Mouse (Mus musculus): ENCODE measurements at regions not wholly inside any gene's neighbourhood (a gene's known extent, or its start where the extent isn't known, plus 50 kb on each side); places are given as distances from the start of the nearest gene placed in this dataset.

- in situ Hi-C loops (cut with MboI; ENCODE audit: low sequenced_read_pairs in 2 of 2, unreplicated experiment in 2 of 2): no loop called here
- no peak overlapping the region for H3K4me3 ChIP-seq (ENCODE audit: insufficient read depth in 1 of 2, low read depth in 1 of 2, low read length in 2 of 2, poor library complexity in 1 of 2, severe bottlenecking in 1 of 2)
- DNase-seq (ENCODE audit: low read depth, low spot score): no peak
- H3K27ac ChIP-seq (ENCODE audit: insufficient read depth, low read depth, low read length, poor library complexity, severe bottlenecking): no peak overlapping the region
- H3K9ac ChIP-seq (ENCODE audit: insufficient read depth, low read depth, low read length, poor library complexity, severe bottlenecking): no peak overlapping the region
- no peaks in the 10 kb centered on the region for H3K4me1 ChIP-seq (ENCODE audit: control insufficient read depth in 2 of 2, insufficient read depth in 2 of 2, low read length in 2 of 2, poor library complexity in 1 of 2)
- no peaks in the 10 kb centered on the region for H3K36me3 ChIP-seq (ENCODE audit: control insufficient read depth, insufficient read depth, low read length, poor library complexity, severe bottlenecking)
- TF ChIP-seq CHD2 (IDR thresholded peaks at IDR 0.05; ENCODE audit: low read depth, low read length) (no peak), HCFC1 (IDR thresholded peaks at IDR 0.05; ENCODE audit: borderline replicate concordance, insufficient read depth, low read length) (no peak), ZC3H11A (IDR thresholded peaks at IDR 0.05; ENCODE audit: borderline replicate concordance, low read depth, low read length) (no peak), MAFK (IDR thresholded peaks at IDR 0.05; ENCODE audit: insufficient read depth, low read depth, low read length) (no peak)
- H3K9me3 ChIP-seq (ENCODE audit: control insufficient read depth, insufficient read depth, low read depth, low read length): no peaks in the 10 kb centered on the region
These were observed 982.2 kb downstream of the Serpinb8 start for GRCm38 (mm10) chr1:108571977-108572376.

- Histone ChIP-seq H3K9ac (ENCODE audit: insufficient read depth, low read depth, low read length, poor library complexity, severe bottlenecking) (no peak overlapping the region), H3K4me3 (ENCODE audit: insufficient read depth in 1 of 2, low read depth in 1 of 2, low read length in 2 of 2, poor library complexity in 1 of 2, severe bottlenecking in 1 of 2) (no peak overlapping the region), H3K9me3 (ENCODE audit: control insufficient read depth, insufficient read depth, low read depth, low read length) (no peaks in the 10 kb centered on the region), H3K36me3 (ENCODE audit: control insufficient read depth, insufficient read depth, low read length, poor library complexity, severe bottlenecking) (no peaks in the 10 kb centered on the region), H3K27ac (ENCODE audit: insufficient read depth, low read depth, low read length, poor library complexity, severe bottlenecking) (no peak overlapping the region), H3K4me1 (ENCODE audit: control insufficient read depth in 2 of 2, insufficient read depth in 2 of 2, low read length in 2 of 2, poor library complexity in 1 of 2) (no peaks in the 10 kb centered on the region)
- DNase-seq (ENCODE audit: low read depth, low spot score): no peak
- in situ Hi-C loops (cut with MboI; ENCODE audit: low sequenced_read_pairs in 2 of 2, unreplicated experiment in 2 of 2): no loop called here
- TF ChIP-seq ZNF384 (IDR thresholded peaks at IDR 0.05; ENCODE audit: low read depth, low read length) (no peak), MAFK (IDR thresholded peaks at IDR 0.05; ENCODE audit: insufficient read depth, low read depth, low read length) (no peak), ZC3H11A (IDR thresholded peaks at IDR 0.05; ENCODE audit: borderline replicate concordance, low read depth, low read length) (no peak), HCFC1 (IDR thresholded peaks at IDR 0.05; ENCODE audit: borderline replicate concordance, insufficient read depth, low read length) (no peak), CHD2 (IDR thresholded peaks at IDR 0.05; ENCODE audit: low read depth, low read length) (no peak)
These were observed 983.0 kb downstream of the Serpinb8 start for GRCm38 (mm10) chr1:108572765-108573164.

- in situ Hi-C loops (cut with MboI; ENCODE audit: low sequenced_read_pairs in 2 of 2, unreplicated experiment in 2 of 2): no loop called here
- Histone ChIP-seq H3K9ac (ENCODE audit: insufficient read depth, low read depth, low read length, poor library complexity, severe bottlenecking) (no peak overlapping the region), H3K36me3 (ENCODE audit: control insufficient read depth, insufficient read depth, low read length, poor library complexity, severe bottlenecking) (no peaks in the 10 kb centered on the region), H3K9me3 (ENCODE audit: control insufficient read depth, insufficient read depth, low read depth, low read length) (no peaks in the 10 kb centered on the region), H3K4me3 (ENCODE audit: insufficient read depth in 1 of 2, low read depth in 1 of 2, low read length in 2 of 2, poor library complexity in 1 of 2, severe bottlenecking in 1 of 2) (no peak overlapping the region), H3K4me1 (ENCODE audit: control insufficient read depth in 2 of 2, insufficient read depth in 2 of 2, low read length in 2 of 2, poor library complexity in 1 of 2) (no peaks in the 10 kb centered on the region), H3K27ac (ENCODE audit: insufficient read depth, low read depth, low read length, poor library complexity, severe bottlenecking) (no peak overlapping the region)
- no peak for DNase-seq (ENCODE audit: low read depth, low spot score)
- TF ChIP-seq ZC3H11A (IDR thresholded peaks at IDR 0.05; ENCODE audit: borderline replicate concordance, low read depth, low read length) (no peak), MAFK (IDR thresholded peaks at IDR 0.05; ENCODE audit: insufficient read depth, low read depth, low read length) (no peak), HCFC1 (IDR thresholded peaks at IDR 0.05; ENCODE audit: borderline replicate concordance, insufficient read depth, low read length) (no peak), ZNF384 (IDR thresholded peaks at IDR 0.05; ENCODE audit: low read depth, low read length) (no peak), CHD2 (IDR thresholded peaks at IDR 0.05; ENCODE audit: low read depth, low read length) (no peak)
These were observed 987.0 kb downstream of the Serpinb8 start for GRCm38 (mm10) chr1:108576806-108577205.

- Histone ChIP-seq H3K4me1 (ENCODE audit: control insufficient read depth in 2 of 2, insufficient read depth in 2 of 2, low read length in 2 of 2, poor library complexity in 1 of 2) (no peaks in the 10 kb centered on the region), H3K27ac (ENCODE audit: insufficient read depth, low read depth, low read length, poor library complexity, severe bottlenecking) (no peak overlapping the region), H3K9ac (ENCODE audit: insufficient read depth, low read depth, low read length, poor library complexity, severe bottlenecking) (no peak overlapping the region), H3K36me3 (ENCODE audit: control insufficient read depth, insufficient read depth, low read length, poor library complexity, severe bottlenecking) (no peaks in the 10 kb centered on the region), H3K4me3 (ENCODE audit: insufficient read depth in 1 of 2, low read depth in 1 of 2, low read length in 2 of 2, poor library complexity in 1 of 2, severe bottlenecking in 1 of 2) (no peak overlapping the region), H3K9me3 (ENCODE audit: control insufficient read depth, insufficient read depth, low read depth, low read length) (no peaks in the 10 kb centered on the region)
- TF ChIP-seq HCFC1 (IDR thresholded peaks at IDR 0.05; ENCODE audit: borderline replicate concordance, insufficient read depth, low read length): no peak
- TF ChIP-seq ZC3H11A (IDR thresholded peaks at IDR 0.05; ENCODE audit: borderline replicate concordance, low read depth, low read length): no peak
- no peak for TF ChIP-seq ZNF384 (IDR thresholded peaks at IDR 0.05; ENCODE audit: low read depth, low read length)
- TF ChIP-seq CHD2 (IDR thresholded peaks at IDR 0.05; ENCODE audit: low read depth, low read length): no peak
- no peak for TF ChIP-seq MAFK (IDR thresholded peaks at IDR 0.05; ENCODE audit: insufficient read depth, low read depth, low read length)
- in situ Hi-C loops (cut with MboI; ENCODE audit: low sequenced_read_pairs in 2 of 2, unreplicated experiment in 2 of 2): no loop called here
- no peak for DNase-seq (ENCODE audit: low read depth, low spot score)
These were observed 988.0 kb downstream of the Serpinb8 start for GRCm38 (mm10) chr1:108577793-108578192.
